Mouse (Mus musculus): Measurements from ENCODE around the gene 1810043G02Rik. TPM values are rescaled to one million over a fixed set of nuclear protein-coding genes. Genes with fewer than 3 reads are reported as not detected.

Gene 1810043G02Rik
- polyA plus RNA-seq, 1 experiment from 2014 or later = 35.4 TPM

- no peak overlapping the region for H3K9ac ChIP-seq
- no peaks in the 10 kb centered on the region for H3K9me3 ChIP-seq
- no peak for ATAC-seq (ENCODE audit: low FRiP score, low read depth)
- H3K4me1 ChIP-seq = peaks cover 14% of the 10 kb centered on the region
- no peak overlapping the region for H3K4me3 ChIP-seq
- H3K27me3 ChIP-seq (replicated peaks) = peaks cover 8% of the 10 kb centered on the region
- H3K36me3 ChIP-seq = no peaks in the 10 kb centered on the region
- H3K4me2 ChIP-seq (replicated peaks) = no peak overlapping the region
- no peak overlapping the region for H3K27ac ChIP-seq
- WGBS = 71% methylated on average over 5 of the region's 5 CpGs
These were observed 3.5 kb upstream of the 1810043G02Rik start for GRCm38 (mm10) chr10:77974811-77975210.

GRCm38 (mm10) chr10:77975653-77976052, 2.7 kb upstream of the 1810043G02Rik start:
- no peak for ATAC-seq (ENCODE audit: low FRiP score, low read depth)
- Histone ChIP-seq H3K27me3 (replicated peaks) (no peaks in the 10 kb centered on the region), H3K9me3 (no peaks in the 10 kb centered on the region), H3K4me2 (replicated peaks) (no peak overlapping the region), H3K9ac (no peak overlapping the region), H3K27ac (no peak overlapping the region), H3K4me1 (peaks cover 11% of the 10 kb centered on the region), H3K36me3 (peaks cover 6% of the 10 kb centered on the region), H3K4me3 (no peak overlapping the region)
- 54% methylated on average over 4 of the region's 4 CpGs for WGBS

GRCm38 (mm10) chr10:77976458-77977150, 1.7 kb upstream of the 1810043G02Rik start:
- Histone ChIP-seq H3K4me1 (peaks cover 11% of the 10 kb centered on the region), H3K27ac (no peak overlapping the region), H3K9ac (no peak overlapping the region), H3K4me3 (no peak overlapping the region), H3K27me3 (replicated peaks) (no peaks in the 10 kb centered on the region), H3K9me3 (no peaks in the 10 kb centered on the region), H3K4me2 (replicated peaks) (no peak overlapping the region), H3K36me3 (peaks cover 13% of the 10 kb centered on the region)
- no peak for ATAC-seq (ENCODE audit: low FRiP score, low read depth)
- 78% methylated on average over 8 of the region's 8 CpGs for WGBS

GRCm38 (mm10) chr10:77984660-77985059, 6.3 kb downstream of the 1810043G02Rik start:
- peak; percentile 51 for ATAC-seq (ENCODE audit: low FRiP score, low read depth)
- Histone ChIP-seq H3K9me3 (no peaks in the 10 kb centered on the region), H3K36me3 (peaks cover 58% of the 10 kb centered on the region), H3K27ac (no peak overlapping the region), H3K4me2 (replicated peaks) (no peak overlapping the region), H3K9ac (no peak overlapping the region), H3K27me3 (replicated peaks) (no peaks in the 10 kb centered on the region), H3K4me3 (no peak overlapping the region), H3K4me1 (no peaks in the 10 kb centered on the region)
- 2% methylated on average over 4 of the region's 4 CpGs for whole genome bisulfite sequencing

GRCm38 (mm10) chr10:77985775-77986174, 7.5 kb downstream of the 1810043G02Rik start:
- ATAC-seq (ENCODE audit: low FRiP score, low read depth) = no peak
- H3K4me1 ChIP-seq = no peaks in the 10 kb centered on the region
- H3K27me3 ChIP-seq (replicated peaks) = no peaks in the 10 kb centered on the region
- no peak overlapping the region for H3K4me3 ChIP-seq
- H3K9me3 ChIP-seq = no peaks in the 10 kb centered on the region
- H3K36me3 ChIP-seq = peaks cover 62% of the 10 kb centered on the region
- 80% methylated on average over 5 of the region's 5 CpGs for WGBS
- H3K9ac ChIP-seq = no peak overlapping the region
- H3K4me2 ChIP-seq (replicated peaks) = no peak overlapping the region
- no peak overlapping the region for H3K27ac ChIP-seq

- no peak for ATAC-seq (ENCODE audit: low FRiP score, low read depth)
- H3K27me3 ChIP-seq (replicated peaks) = no peaks in the 10 kb centered on the region
- no peaks in the 10 kb centered on the region for H3K9me3 ChIP-seq
- H3K4me2 ChIP-seq (replicated peaks) = no peak overlapping the region
- WGBS = 94% methylated on average over 3 of the region's 3 CpGs
- H3K4me3 ChIP-seq = no peak overlapping the region
- no peak overlapping the region for H3K27ac ChIP-seq
- no peaks in the 10 kb centered on the region for H3K4me1 ChIP-seq
- peaks cover 87% of the 10 kb centered on the region for H3K36me3 ChIP-seq
- no peak overlapping the region for H3K9ac ChIP-seq
These were observed 17.3 kb downstream of the 1810043G02Rik start for GRCm38 (mm10) chr10:77995639-77996038.

GRCm38 (mm10) chr10:78000200-78000599, 21.9 kb downstream of the 1810043G02Rik start:
- Histone ChIP-seq H3K4me3 (no peak overlapping the region), H3K4me2 (replicated peaks) (no peak overlapping the region), H3K27me3 (replicated peaks) (no peaks in the 10 kb centered on the region), H3K4me1 (no peaks in the 10 kb centered on the region), H3K9ac (no peak overlapping the region), H3K27ac (no peak overlapping the region), H3K9me3 (no peaks in the 10 kb centered on the region), H3K36me3 (peaks cover 67% of the 10 kb centered on the region)
- WGBS = 95% methylated on average over 5 of the region's 5 CpGs
- no peak for ATAC-seq (ENCODE audit: low FRiP score, low read depth)

- 95% methylated on average over 11 of the region's 11 CpGs for WGBS
- H3K27ac ChIP-seq = no peak overlapping the region
- no peak overlapping the region for H3K4me2 ChIP-seq (replicated peaks)
- H3K9ac ChIP-seq = no peak overlapping the region
- peaks cover 9% of the 10 kb centered on the region for H3K4me1 ChIP-seq
- H3K27me3 ChIP-seq (replicated peaks) = no peaks in the 10 kb centered on the region
- H3K9me3 ChIP-seq = no peaks in the 10 kb centered on the region
- no peak overlapping the region for H3K4me3 ChIP-seq
- H3K36me3 ChIP-seq = peaks cover 51% of the 10 kb centered on the region
- no peak for ATAC-seq (ENCODE audit: low FRiP score, low read depth)
These were observed 23.5 kb downstream of the 1810043G02Rik start for GRCm38 (mm10) chr10:78001796-78002195.

- Histone ChIP-seq H3K9ac (no peak overlapping the region), H3K4me2 (replicated peaks) (no peak overlapping the region), H3K4me3 (no peak overlapping the region), H3K4me1 (peaks cover 14% of the 10 kb centered on the region), H3K27ac (no peak overlapping the region), H3K27me3 (replicated peaks) (no peaks in the 10 kb centered on the region), H3K36me3 (peaks cover 46% of the 10 kb centered on the region), H3K9me3 (no peaks in the 10 kb centered on the region)
- no peak for ATAC-seq (ENCODE audit: low FRiP score, low read depth)
- 92% methylated on average over 2 of the region's 2 CpGs for WGBS
These were observed 24.0 kb downstream of the 1810043G02Rik start for GRCm38 (mm10) chr10:78002316-78002715.

GRCm38 (mm10) chr10:78004479-78005100, 26.3 kb downstream of the 1810043G02Rik start:
- H3K9me3 ChIP-seq = no peaks in the 10 kb centered on the region
- H3K4me3 ChIP-seq = no peak overlapping the region
- H3K4me1 ChIP-seq = peaks cover 29% of the 10 kb centered on the region
- no peak overlapping the region for H3K27ac ChIP-seq
- H3K27me3 ChIP-seq (replicated peaks) = no peaks in the 10 kb centered on the region
- H3K36me3 ChIP-seq = peaks cover 29% of the 10 kb centered on the region
- no peak overlapping the region for H3K9ac ChIP-seq
- ATAC-seq (ENCODE audit: low FRiP score, low read depth) = no peak
- no peak overlapping the region for H3K4me2 ChIP-seq (replicated peaks)
- 85% methylated on average over 3 of the region's 3 CpGs for WGBS

- Histone ChIP-seq H3K27me3 (replicated peaks) (no peaks in the 10 kb centered on the region), H3K9me3 (no peaks in the 10 kb centered on the region), H3K4me2 (replicated peaks) (no peak overlapping the region), H3K27ac (no peak overlapping the region), H3K4me3 (no peak overlapping the region), H3K36me3 (peaks cover 16% of the 10 kb centered on the region), H3K9ac (no peak overlapping the region), H3K4me1 (peaks cover 29% of the 10 kb centered on the region)
- WGBS = 88% methylated on average over 4 of the region's 4 CpGs
- ATAC-seq (ENCODE audit: low FRiP score, low read depth) = no peak
These were observed 27.6 kb downstream of the 1810043G02Rik start for GRCm38 (mm10) chr10:78005791-78006438.

- H3K36me3 ChIP-seq = peaks cover 3% of the 10 kb centered on the region; the same call in 1 of the 2 replicates
- 32% methylated on average over 7 of the region's 7 CpGs for WGBS
- no peak overlapping the region for H3K27ac ChIP-seq
- ATAC-seq (ENCODE audit: low FRiP score, low read depth) = no peak
- 0 out of 2 replicates have a peak overlapping the region, but pooled peaks have one; percentile 10 for H3K9ac ChIP-seq
- peaks cover 29% of the 10 kb centered on the region for H3K4me1 ChIP-seq
- H3K4me2 ChIP-seq (replicated peaks) = peak overlapping the region; percentile 31
- no peaks in the 10 kb centered on the region for H3K27me3 ChIP-seq (replicated peaks)
- H3K4me3 ChIP-seq = no peak overlapping the region
- H3K9me3 ChIP-seq = no peaks in the 10 kb centered on the region
These were observed 28.9 kb downstream of the 1810043G02Rik start for GRCm38 (mm10) chr10:78007203-78007602.

All from neural tube, embryonic 12.5 days (tissue).